Mouse (Mus musculus): Measurements from ENCODE around the gene Plpp4.

The Plpp4 gene

GRCm38 (mm10) chr7:129256621-129257373 is at the start of gene Plpp4:
Plpp4 (plus strand) TSS chr7:129257031.
- DNase-seq (ENCODE audit: low read depth, low spot score): no peak

DNA sequence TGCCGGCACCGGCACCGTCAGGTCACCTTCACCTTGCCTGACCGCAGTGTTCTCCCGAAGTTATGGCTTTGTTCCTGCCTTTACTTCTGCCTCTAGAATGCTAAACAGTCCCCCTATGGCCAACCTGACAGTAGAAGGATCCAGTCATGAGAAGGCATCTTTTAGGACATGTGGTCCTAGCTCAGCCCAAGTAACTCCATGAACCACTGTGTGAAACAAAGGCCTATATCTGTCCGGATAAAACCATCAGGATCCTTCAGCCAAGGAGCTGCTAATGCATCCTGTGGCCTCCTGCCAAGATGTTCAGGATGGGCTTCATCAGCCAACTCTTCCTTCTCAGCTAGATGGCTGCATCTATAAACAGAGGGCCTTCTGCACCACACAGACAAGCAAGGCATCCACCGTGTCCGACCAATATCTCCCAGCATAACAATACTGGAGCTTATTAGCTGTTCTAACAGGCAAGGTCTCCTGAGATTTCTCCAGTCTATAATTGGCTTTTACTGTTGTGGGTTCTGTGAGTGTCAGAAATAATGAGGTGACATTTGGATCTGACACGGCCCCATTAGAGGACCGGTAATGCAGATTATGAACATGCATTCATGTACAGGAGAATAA is 40.8 kb upstream of the Plpp4 start:
- no peak for DNase-seq (ENCODE audit: low read depth, low spot score)

DNA sequence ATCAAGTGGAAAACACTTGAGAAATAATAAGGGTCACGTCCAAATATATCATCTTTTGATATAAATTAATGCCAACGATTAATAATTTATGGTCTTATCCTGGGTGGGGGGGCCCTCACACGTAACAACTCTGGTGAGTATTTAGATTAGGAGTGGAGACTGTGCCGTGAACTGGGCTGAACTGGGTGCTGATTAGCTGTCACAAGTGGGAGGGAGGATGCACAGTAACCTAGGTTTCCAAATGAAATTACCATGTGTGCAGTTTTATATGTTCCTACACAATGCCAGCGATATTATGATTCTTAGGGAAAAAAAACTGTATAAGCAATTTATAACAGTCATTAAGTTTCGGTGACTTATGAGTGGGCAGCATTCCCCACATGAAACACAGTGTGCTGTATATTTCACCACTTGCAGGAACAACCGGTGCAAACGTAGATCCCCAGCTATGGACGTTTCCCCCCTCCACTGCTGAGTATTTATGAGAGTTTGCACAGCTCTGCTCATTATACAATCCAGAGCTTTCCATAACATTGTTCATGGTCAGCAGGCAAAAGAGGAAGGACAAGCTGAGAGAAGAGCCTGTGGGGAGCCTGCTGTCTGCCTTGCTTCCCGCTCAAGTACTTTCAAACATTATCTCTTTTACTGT is 40.2 kb upstream of the Plpp4 start:
- no peak for DNase-seq (ENCODE audit: low read depth, low spot score)

- no peak for DNase-seq (ENCODE audit: low read depth, low spot score)
These were observed 35.9 kb upstream of the Plpp4 start for GRCm38 (mm10) chr7:129220948-129221347.

- no peak for DNase-seq (ENCODE audit: low read depth, low spot score)
These were observed 35.2 kb upstream of the Plpp4 start for GRCm38 (mm10) chr7:129221649-129222048.

DNA sequence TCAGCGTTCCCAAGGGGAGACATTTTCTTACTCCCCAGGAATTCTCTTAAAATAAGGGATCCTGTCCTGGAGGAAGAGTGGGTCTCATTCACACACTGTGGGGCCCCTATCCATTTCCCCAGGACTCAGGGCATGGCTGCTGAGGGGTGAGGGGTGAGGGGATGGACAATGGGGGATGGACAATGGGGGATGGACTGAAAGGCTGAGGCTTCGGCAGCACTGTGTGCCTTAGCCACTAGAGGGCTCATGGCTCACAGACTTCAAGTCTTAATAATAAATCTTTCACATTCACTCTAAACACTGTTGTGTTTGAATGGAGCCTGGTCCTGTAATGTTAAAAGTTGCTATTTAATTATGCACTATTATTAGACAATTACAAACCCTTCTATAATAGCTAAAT is 21.4 kb upstream of the Plpp4 start:
- no peak for DNase-seq (ENCODE audit: low read depth, low spot score)

DNA sequence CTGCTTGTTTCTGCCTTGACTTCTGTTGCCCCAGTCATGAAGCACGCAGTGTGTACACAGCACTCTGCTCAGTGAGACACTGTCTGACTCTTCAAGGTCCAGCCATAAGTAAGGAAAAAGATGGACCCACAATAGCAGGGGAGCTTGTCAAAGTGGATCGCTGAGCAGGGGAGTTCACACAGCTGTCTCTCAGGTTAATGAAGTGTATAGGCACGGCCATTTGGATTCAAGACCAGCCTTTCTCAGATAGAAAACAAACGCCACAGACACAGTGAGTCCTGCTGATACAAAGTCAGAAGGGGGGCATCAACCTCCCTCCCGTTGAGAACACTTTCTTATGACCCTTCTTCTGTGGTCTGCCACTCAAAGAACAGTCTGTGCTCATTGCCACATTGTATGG is 20.8 kb upstream of the Plpp4 start:
- DNase-seq (ENCODE audit: low read depth, low spot score): no peak

- no peak for DNase-seq (ENCODE audit: low read depth, low spot score)
These were observed 5.8 kb upstream of the Plpp4 start for GRCm38 (mm10) chr7:129250981-129251380.

DNA sequence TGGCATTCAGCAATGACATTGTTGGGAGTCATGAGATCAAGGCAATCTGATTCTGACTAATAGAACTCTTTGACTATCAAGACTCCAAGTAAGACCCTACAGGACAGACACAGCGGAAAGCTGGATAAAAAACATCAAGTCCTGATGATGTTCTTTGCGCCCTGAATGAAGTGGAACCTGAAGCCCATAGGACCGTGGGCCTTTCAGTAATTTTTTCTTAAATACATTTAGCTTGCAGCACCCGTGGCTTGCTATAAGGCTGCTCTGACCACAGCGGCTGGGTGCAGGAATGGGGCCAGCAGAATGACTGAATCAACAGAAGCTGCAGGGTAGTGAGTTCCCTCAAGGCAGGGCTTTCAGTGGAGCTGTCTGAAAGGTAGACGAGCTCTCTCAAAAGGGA is 3.4 kb upstream of the Plpp4 start:
- no peak for DNase-seq (ENCODE audit: low read depth, low spot score)

DNA sequence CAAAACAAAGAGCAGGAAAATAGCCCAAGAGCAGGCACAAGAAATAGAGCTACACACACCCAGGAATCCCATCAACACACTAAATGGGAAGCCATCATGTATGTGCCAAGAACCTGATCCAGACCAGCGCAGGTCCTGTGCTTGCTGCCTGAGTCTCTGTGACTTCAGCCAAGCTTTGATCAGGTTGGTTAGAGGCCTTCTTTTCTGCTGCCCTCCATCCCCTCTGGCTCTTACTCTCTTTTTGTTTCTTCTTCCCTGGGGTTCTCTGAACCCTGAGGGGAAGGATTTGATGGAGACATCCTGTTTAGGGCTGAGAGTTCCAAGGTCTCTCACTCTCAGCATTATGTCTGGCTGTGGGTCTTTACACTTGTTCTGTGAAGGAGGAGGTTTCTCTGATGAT is 2.7 kb upstream of the Plpp4 start:
- DNase-seq (ENCODE audit: low read depth, low spot score): no peak

DNA sequence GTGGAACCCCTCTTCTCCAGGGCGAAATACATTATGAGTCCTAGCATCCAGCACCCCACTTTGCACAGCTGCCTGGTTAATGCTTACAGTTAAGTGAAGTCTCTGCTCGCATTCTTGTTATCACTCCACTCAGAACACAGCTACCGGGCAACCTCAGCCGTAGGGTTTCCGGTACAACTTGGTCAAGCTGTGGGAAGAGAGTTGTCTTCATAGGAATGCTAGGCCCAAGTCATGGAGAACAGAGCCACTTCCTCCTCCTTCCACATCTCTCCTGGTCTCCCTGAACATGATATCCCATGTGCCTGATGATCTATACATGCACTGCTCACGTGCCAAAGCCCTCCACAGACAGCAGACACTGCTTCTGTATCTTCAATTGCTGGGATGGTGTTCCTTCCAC is 1.4 kb upstream of the Plpp4 start:
- DNase-seq (ENCODE audit: low read depth, low spot score): no peak

DNA sequence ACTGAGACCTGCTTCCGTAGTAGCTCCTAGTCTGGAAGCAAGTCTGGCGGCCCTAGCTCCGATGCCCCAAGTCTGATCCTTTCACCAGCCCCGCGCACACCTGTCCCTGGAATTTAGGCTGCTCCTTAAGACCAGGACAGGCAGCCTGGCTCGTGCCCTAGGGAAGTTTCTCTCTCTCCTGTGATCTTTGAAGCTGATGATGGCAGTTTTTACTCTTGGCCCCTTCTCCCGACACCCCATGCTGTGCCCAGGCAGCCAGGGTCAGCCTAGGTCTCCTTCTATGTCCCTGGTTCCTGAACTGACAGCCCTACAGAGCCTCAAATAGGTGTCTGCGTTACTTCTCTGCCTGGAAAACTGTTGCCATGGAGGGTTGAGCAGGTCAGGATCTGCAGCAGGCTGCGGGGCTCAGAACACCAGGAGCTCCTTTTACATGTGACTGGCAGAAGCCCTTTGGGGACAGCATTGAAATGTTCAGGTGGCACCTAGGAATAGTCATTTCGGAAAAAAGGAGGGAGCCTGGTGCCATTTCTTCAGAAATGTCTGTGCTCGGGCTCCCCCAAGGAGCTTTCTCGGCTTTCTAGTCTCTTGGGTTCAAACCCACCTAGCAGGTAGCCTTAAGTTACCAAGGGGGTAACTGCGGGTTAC is 665 bp downstream of the Plpp4 start:
- DNase-seq (ENCODE audit: low read depth, low spot score): no peak

- no peak for DNase-seq (ENCODE audit: low read depth, low spot score)
These were observed 1.5 kb downstream of the Plpp4 start for GRCm38 (mm10) chr7:129258331-129258730.

GRCm38 (mm10) chr7:129259195-129259594 is 2.4 kb downstream of the Plpp4 start:
- DNase-seq (ENCODE audit: low read depth, low spot score): no peak

DNA sequence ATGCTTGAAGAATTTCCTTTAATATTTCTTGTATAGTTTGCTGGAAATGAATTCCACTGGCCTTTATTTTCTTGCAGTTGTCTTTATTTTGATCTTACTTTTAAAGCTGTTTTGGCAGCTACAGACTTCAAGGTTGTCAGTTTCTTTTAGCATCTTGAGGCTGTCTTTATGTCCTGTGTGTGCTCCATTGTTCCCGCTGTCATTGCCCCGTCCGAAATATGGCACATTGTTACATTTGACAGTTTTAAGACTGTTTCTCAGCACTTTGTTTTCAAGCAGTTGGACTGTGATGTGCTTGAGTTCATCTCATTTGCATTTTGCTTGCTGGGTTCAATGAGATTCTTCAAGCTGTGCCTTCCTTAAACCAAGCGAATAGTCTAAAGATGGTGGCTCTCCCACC is 17.0 kb downstream of the Plpp4 start:
- no peak for DNase-seq (ENCODE audit: low read depth, low spot score)

GRCm38 (mm10) chr7:129274726-129275125 is 17.9 kb downstream of the Plpp4 start:
- DNase-seq (ENCODE audit: low read depth, low spot score): no peak

DNA sequence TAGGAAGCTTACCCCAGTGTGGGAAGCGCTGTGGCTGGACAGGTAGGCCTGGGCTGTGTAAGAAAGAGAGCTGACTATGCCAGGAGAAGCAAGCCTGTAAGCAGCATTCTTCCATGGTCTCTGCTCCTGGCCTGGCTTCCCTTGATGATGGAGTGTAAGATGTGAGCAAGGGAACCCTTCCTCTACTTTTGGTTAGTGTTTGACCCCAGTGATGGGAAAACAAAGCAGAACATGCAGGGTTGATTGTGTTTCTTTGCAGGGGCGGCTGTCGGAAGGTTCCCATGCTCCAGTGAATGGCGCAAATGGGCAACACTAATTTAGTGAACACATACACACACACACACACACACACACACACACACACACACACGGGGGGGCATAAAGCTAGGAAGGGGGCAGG is 20.9 kb downstream of the Plpp4 start:
- DNase-seq (ENCODE audit: low read depth, low spot score): no peak

- DNase-seq (ENCODE audit: low read depth, low spot score): no peak
These were observed 22.0 kb downstream of the Plpp4 start for GRCm38 (mm10) chr7:129278801-129279200.

- no peak for DNase-seq (ENCODE audit: low read depth, low spot score)
These were observed 22.4 kb downstream of the Plpp4 start for GRCm38 (mm10) chr7:129279261-129279660.

- no peak for DNase-seq (ENCODE audit: low read depth, low spot score)
These were observed 25.1 kb downstream of the Plpp4 start for GRCm38 (mm10) chr7:129281966-129282365.

- no peak for DNase-seq (ENCODE audit: low read depth, low spot score)
These were observed 28.5 kb downstream of the Plpp4 start for GRCm38 (mm10) chr7:129285186-129285868.

- no peak for DNase-seq (ENCODE audit: low read depth, low spot score)
These were observed 36.4 kb downstream of the Plpp4 start for GRCm38 (mm10) chr7:129293211-129293610.

All from CD4-positive helper T cell, adult 2 months (primary cell).